Comparison of ENCODE assay signal across 18 mouse cellular contexts in the genomic region with DNA sequence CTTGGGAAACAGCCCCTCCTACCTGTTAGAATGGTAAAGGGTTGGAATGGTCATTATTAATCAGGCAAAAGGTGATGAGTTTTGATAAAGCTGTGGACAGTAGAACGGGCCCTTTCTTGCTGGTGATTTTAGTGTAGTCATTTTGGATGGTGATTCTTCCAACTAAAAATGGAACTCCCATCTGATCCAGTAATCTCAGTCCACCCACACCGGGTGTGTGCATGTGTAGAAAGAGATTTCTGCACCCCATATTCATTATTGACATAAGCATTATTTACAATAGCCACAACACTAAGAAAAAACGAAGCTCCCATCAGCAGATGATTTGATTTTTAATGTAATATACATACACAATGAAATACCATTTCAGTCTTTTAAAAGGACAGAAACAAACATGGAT. TPM values are rescaled to one million over a fixed set of nuclear protein-coding genes. Genes with fewer than 3 reads are reported as not detected.
"Had no signal": no experiment of that assay in that cellular context is flagged by ENCODE, and none has a peak within 500 bp of the region (broad histone marks: within the 10 kb centered on the region; RNA-seq: fewer than 3 reads in every experiment).

No protein-coding gene starts in this region.

- ATAC-seq: hindbrain, postnatal 0 days; intestine, embryonic 16.5 days; liver, embryonic 12.5 days had no signal

- DNase-seq: gastrocnemius, adult 2 months; gastrocnemius, postnatal 10 days; gastrocnemius, postnatal 25 days; heart, adult 18-20 months; heart, postnatal 10 days; kidney, adult 11 months; kidney, adult 2 months; kidney, adult 9 months; kidney, postnatal 14 days; kidney, postnatal 36 days; layer of hippocampus, postnatal 36 days; left cerebral cortex, postnatal 4 days; lung, adult 18-20 months had no signal

RNA-seq across cellular contexts. Expression of gene Gria1, which starts 30.9 kb away (rescaled TPM):
- total RNA-seq: granulocyte monocyte progenitor cell, adult 5-6 weeks; hematopoietic stem cell, adult 5-6 weeks had no signal
